Mouse (Mus musculus) kidney, adult 2 months (tissue): ENCODE measurements around the gene Cd5.

Source experiments
- CTCF ChIP-seq: fragments of 200-500 bp; conservative IDR thresholded peaks from 2 replicates; pipeline ENCODE4 v1.5.1; 2011; ENCODE audit warnings: low read depth, mild to moderate bottlenecking, control low read depth, low read length, moderate library complexity, mixed read lengths; ENCODE audit not compliant: insufficient read depth, insufficient read length
- POLR2A ChIP-seq: fragments of 200-500 bp; IDR thresholded peaks from one replicate; pipeline ENCODE4 v1.6.1; 2011; ENCODE audit warnings: low read depth, low read length, control low read depth

- TF ChIP-seq CTCF: no peak
- no peak for TF ChIP-seq POLR2A
Observed at GRCm38 (mm10) chr19:10703470-10703869, 35.3 kb downstream of the Cd5 start.
